In genomic region chr13:32964989-32965811, GRCm38 (mm10) we compare ENCODE assay signal across 8 mouse cellular contexts. TPM values are rescaled to one million over a fixed set of nuclear protein-coding genes. Genes with fewer than 3 reads are reported as not detected.
DNase-seq lines count a peak whose midpoint lies in the region; ATAC-seq lines count a peak whose summit lies in the region.

Gene Serpinb6b (plus strand): TSS chr13:32965209.

- no peaks in the 10 kb centered on the region for H3K9me3 ChIP-seq in forebrain, embryonic 11.5 days (ENCODE audit: control insufficient read depth, low read length)
- no peaks in the 10 kb centered on the region for H3K9me3 ChIP-seq in limb, embryonic 12.5 days
- H3K9me3 ChIP-seq in midbrain, embryonic 11.5 days (ENCODE audit: control insufficient read depth, low read length): no peaks in the 10 kb centered on the region
- H3K9me3 ChIP-seq in stomach, embryonic 14.5 days (ENCODE audit: control insufficient read depth, low read depth, low read length): no peaks in the 10 kb centered on the region

- peak; percentile 40 for DNase-seq in adipocyte (ENCODE audit: low spot score)
- peak; percentile 53 for DNase-seq in forebrain, embryonic 11.5 days (ENCODE audit: low spot score)
- peak; percentile 88 for DNase-seq in midbrain, embryonic 11.5 days (ENCODE audit: low spot score, missing footprints)
- DNase-seq in right cerebral cortex, postnatal 10 days (ENCODE audit: low spot score in 2 of 2): no peak

- H3K9ac ChIP-seq in forebrain, embryonic 11.5 days (ENCODE audit: low read length): no peak within 1 kb of the TSS
- H3K9ac ChIP-seq in limb, embryonic 12.5 days (replicated peaks): peak within 1 kb of the TSS; percentile 42; the same call in 1 of the 2 replicates
- no peak within 1 kb of the TSS for H3K9ac ChIP-seq in midbrain, embryonic 11.5 days (ENCODE audit: low read length)
- no peak within 1 kb of the TSS; the same call in 1 of the 2 replicates for H3K9ac ChIP-seq in stomach, embryonic 14.5 days (replicated peaks; ENCODE audit: low read depth, low read length)

- WGBS in forebrain, embryonic 11.5 days: 40% methylated on average over 16 of the region's 16 CpGs
- 40% methylated on average over 16 of the region's 16 CpGs for WGBS in limb, embryonic 12.5 days
- 44% methylated on average over 16 of the region's 16 CpGs for WGBS in midbrain, embryonic 11.5 days
- WGBS in stomach, embryonic 14.5 days: 39% methylated on average over 16 of the region's 16 CpGs

- H3K4me3 ChIP-seq in forebrain, embryonic 11.5 days (ENCODE audit: low read depth, low read length): no peak within 1 kb of the TSS
- H3K4me3 ChIP-seq in limb, embryonic 12.5 days (replicated peaks): peak within 1 kb of the TSS; percentile 27
- H3K4me3 ChIP-seq in midbrain, embryonic 11.5 days (ENCODE audit: low read depth, low read length): no peak within 1 kb of the TSS
- H3K4me3 ChIP-seq in stomach, embryonic 14.5 days (ENCODE audit: low read depth, low read length): peak within 1 kb of the TSS; percentile 25

- no peaks in the 10 kb centered on the region for H3K27me3 ChIP-seq in forebrain, embryonic 11.5 days (ENCODE audit: control insufficient read depth, insufficient read depth, low read length)
- H3K27me3 ChIP-seq in limb, embryonic 12.5 days: no peaks in the 10 kb centered on the region
- H3K27me3 ChIP-seq in midbrain, embryonic 11.5 days (ENCODE audit: control insufficient read depth, insufficient read depth, low read length): no peaks in the 10 kb centered on the region
- H3K27me3 ChIP-seq in stomach, embryonic 14.5 days (ENCODE audit: control insufficient read depth, insufficient read depth, low read length): no peaks in the 10 kb centered on the region

- H3K4me2 ChIP-seq in forebrain, embryonic 11.5 days (ENCODE audit: low read depth, low read length, severe bottlenecking): 0 out of 2 replicates have a peak within 1 kb of the TSS, but pooled peaks have one; percentile 20
- peak within 1 kb of the TSS; percentile 47 for H3K4me2 ChIP-seq in limb, embryonic 12.5 days
- H3K4me2 ChIP-seq in midbrain, embryonic 11.5 days: peak within 1 kb of the TSS; percentile 15; the same call in 1 of the 2 replicates
- H3K4me2 ChIP-seq in stomach, embryonic 14.5 days (replicated peaks; ENCODE audit: low read depth, low read length): peak within 1 kb of the TSS; percentile 39

- H3K27ac ChIP-seq in forebrain, embryonic 11.5 days (ENCODE audit: low read depth, low read length): no peak within 1 kb of the TSS
- no peak within 1 kb of the TSS for H3K27ac ChIP-seq in limb, embryonic 12.5 days
- no peak within 1 kb of the TSS for H3K27ac ChIP-seq in midbrain, embryonic 11.5 days (ENCODE audit: low read depth, low read length)
- H3K27ac ChIP-seq in stomach, embryonic 14.5 days (ENCODE audit: low read length): no peak within 1 kb of the TSS

- H3K4me1 ChIP-seq in forebrain, embryonic 11.5 days (replicated peaks; ENCODE audit: control insufficient read depth, insufficient read depth, low read length): no peaks in the 10 kb centered on the region
- peaks cover 6% of the 10 kb centered on the region; the same call in 1 of the 2 replicates for H3K4me1 ChIP-seq in limb, embryonic 12.5 days (replicated peaks)
- no peaks in the 10 kb centered on the region for H3K4me1 ChIP-seq in midbrain, embryonic 11.5 days (ENCODE audit: control insufficient read depth, insufficient read depth, low read length)
- peaks cover 4% of the 10 kb centered on the region; the same call in 1 of the 2 replicates for H3K4me1 ChIP-seq in stomach, embryonic 14.5 days (ENCODE audit: control insufficient read depth, insufficient read depth, low read length)

- peak; percentile 64 for ATAC-seq in CD4-positive, CD25-positive, alpha-beta regulatory T cell, adult 4 months
- peak; percentile 58; the same call in 1 of the 2 replicates for ATAC-seq in forebrain, embryonic 11.5 days (replicated peaks; ENCODE audit: low FRiP score)
- ATAC-seq in hematopoietic stem cell, adult 5-6 weeks (replicated peaks in 1 of 2; ENCODE audit: insufficient read depth in 1 of 2, low FRiP score in 2 of 2, low TSS enrichment in 1 of 2, low read depth in 1 of 2, poor library complexity in 2 of 2, severe bottlenecking in 2 of 2): peak; percentile 38 to 46
- peak; percentile 68; the same call in 1 of the 2 replicates for ATAC-seq in limb, embryonic 12.5 days (ENCODE audit: insufficient number of reproducible peaks, insufficient read depth, low FRiP score, low TSS enrichment, low read depth)
- ATAC-seq in midbrain, embryonic 11.5 days (ENCODE audit: low FRiP score): peak; percentile 54; the same call in 1 of the 2 replicates
- ATAC-seq in stomach, embryonic 14.5 days (ENCODE audit: insufficient number of reproducible peaks, insufficient read depth, low FRiP score, low read depth): peak; percentile 28; the same call in 1 of the 2 replicates

- no peaks in the 10 kb centered on the region for H3K36me3 ChIP-seq in forebrain, embryonic 11.5 days (ENCODE audit: control insufficient read depth, insufficient read depth, low read length)
- no peaks in the 10 kb centered on the region for H3K36me3 ChIP-seq in limb, embryonic 12.5 days
- no peaks in the 10 kb centered on the region for H3K36me3 ChIP-seq in midbrain, embryonic 11.5 days (ENCODE audit: control insufficient read depth, insufficient read depth, low read length)
- H3K36me3 ChIP-seq in stomach, embryonic 14.5 days (ENCODE audit: control insufficient read depth, insufficient read depth, low read length): no peaks in the 10 kb centered on the region

RNA-seq across cellular contexts. Expression of gene Serpinb6b, which starts in this region (rescaled TPM):
- 10 to 100 TPM; 29.2 to 38.8 TPM for polyA plus RNA-seq in CD4-positive, CD25-positive, alpha-beta regulatory T cell, adult 4 months (2017; shearing (Covaris generic))
- polyA plus RNA-seq in forebrain, embryonic 11.5 days (2014; fragmentation: Nextera tagmentation; extraction: Ambion mirVana): 0.53 and 1.2 TPM in 2 replicates
- 34.6 and 52.6 TPM in 2 replicates for total RNA-seq in hematopoietic stem cell, adult 5-6 weeks (2017)
- polyA plus RNA-seq in limb, embryonic 12.5 days (2016; fragmentation: Nextera tagmentation; extraction: Ambion mirVana): 0.43 and 1.0 TPM in 2 replicates
- polyA plus RNA-seq in midbrain, embryonic 11.5 days (2014; fragmentation: Nextera tagmentation; extraction: Ambion mirVana): 0.55 and 0.83 TPM in 2 replicates
- 2.6 and 2.8 TPM in 2 replicates for polyA plus RNA-seq in stomach, embryonic 14.5 days (2014; fragmentation: Nextera tagmentation; extraction: Ambion mirVana)

Comparison
In these comparisons a context has a peak if more than half of its experiments do, and no peak if none do; other contexts are left out.
1. Peak in DNase-seq, ATAC-seq and H3K4me2 ChIP-seq in midbrain, embryonic 11.5 days; RNA of the gene not detected or under 1 TPM.
2. DNase-seq: peak in adipocyte (single experiment) and forebrain, embryonic 11.5 days (single experiment); none in right cerebral cortex, postnatal 10 days (0 of 2).
3. H3K4me3 ChIP-seq: peak in limb, embryonic 12.5 days (single experiment) and stomach, embryonic 14.5 days (single experiment); none in forebrain, embryonic 11.5 days (single experiment) and midbrain, embryonic 11.5 days (single experiment).
4. Peak in every context shown above with its lines, with median percentiles within 50 percentile points of each other: ATAC-seq and H3K4me2 ChIP-seq.